Mouse (Mus musculus) T-cell, adult 66 days (primary cell): ENCODE data around the gene Nfs1. TPM values are rescaled to one million over a fixed set of nuclear protein-coding genes. Genes with fewer than 3 reads are reported as not detected.

Source experiments
- total RNA-seq, 2 experiments: library from RNA; stranded (reverse); gene quantifications; 3 replicates in 1 of 2; 4 replicates in 1 of 2; pipeline ENCODE4 v1.2.4; 2023

Nfs1 gene
- 10 to 100 TPM; 34.0 to 34.8 TPM for total RNA-seq

DNA sequence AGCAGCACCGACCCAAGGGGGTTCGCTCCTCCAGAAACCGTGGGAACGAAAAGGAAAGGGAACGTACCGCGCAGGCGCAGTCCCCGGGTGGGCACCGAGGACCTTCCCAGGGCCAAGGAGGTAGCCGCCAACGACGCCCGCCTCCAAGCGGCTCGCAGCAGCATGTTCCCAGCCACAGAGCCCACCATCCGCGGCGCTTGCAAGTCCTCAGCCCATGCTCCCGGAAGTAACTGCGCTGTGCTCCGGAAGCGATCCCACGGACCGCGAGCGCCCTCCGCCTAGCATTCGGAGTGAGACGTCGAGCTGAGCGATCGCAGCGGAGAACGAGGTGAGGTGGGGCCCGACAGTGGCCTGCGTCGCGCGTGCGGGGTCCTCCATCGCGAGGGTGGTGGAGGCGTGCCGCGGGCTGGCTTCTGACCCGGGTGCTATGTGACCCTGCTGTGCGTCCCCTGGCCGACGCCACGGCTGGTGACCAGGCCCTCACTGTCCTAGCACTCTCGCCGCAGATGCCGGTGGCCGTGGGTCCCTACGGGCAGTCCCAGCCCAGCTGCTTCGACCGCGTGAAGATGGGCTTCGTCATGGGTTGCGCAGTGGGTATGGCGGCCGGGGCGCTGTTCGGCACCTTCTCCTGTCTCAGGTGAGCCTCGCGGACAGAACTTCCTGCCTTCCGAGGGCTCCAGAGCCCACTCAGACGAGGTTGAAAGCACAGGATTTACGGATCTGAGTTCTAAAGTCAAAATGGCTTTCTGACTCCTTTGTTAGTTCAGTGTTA, at the start of gene Nfs1, which contains the start of gene Romo1:
TSS of gene Nfs1 (minus strand) at position 234 of the 772 bp plus-strand sequence.
TSS of gene Romo1 (plus strand) at position 87 of the 772 bp plus-strand sequence.

DNA sequence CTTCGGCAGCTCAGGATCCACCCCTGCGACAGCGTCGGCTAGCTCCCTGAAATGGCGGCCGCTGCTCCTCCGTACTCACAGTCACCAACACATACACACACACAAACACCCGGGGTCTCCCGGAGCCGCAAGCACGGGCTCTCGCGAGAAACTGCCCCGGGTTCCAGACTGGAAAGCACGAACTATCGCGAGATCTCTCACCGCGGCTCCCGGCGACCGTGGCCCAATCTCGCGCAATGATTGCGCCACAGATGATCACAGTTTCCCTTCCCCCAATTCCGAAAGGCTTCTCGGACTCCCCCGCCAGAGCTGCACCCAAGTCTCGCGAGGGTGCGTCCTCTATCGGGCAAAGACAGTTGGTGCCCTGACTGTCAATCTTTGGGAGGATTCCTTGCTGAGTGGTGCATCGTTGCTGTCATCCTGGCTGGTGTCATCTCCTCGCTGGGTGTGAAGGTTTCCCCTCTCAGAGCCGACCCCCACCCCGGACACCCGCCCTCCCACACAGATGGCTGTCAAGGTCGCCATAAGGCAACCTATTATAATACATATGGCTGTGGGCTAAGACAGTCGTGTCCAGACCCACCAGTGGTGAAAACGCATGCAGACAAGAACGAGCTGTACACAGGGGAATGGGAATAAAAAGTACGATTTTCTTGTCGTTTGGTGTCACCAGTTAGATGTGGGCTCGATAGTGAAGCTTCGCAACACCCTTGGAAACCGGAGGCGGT, 36.3 kb upstream of the Nfs1 start, which contains the start of gene Rbm39:
TSS of gene Rbm39 (minus strand) at position 145 of the 728 bp plus-strand sequence.

DNA sequence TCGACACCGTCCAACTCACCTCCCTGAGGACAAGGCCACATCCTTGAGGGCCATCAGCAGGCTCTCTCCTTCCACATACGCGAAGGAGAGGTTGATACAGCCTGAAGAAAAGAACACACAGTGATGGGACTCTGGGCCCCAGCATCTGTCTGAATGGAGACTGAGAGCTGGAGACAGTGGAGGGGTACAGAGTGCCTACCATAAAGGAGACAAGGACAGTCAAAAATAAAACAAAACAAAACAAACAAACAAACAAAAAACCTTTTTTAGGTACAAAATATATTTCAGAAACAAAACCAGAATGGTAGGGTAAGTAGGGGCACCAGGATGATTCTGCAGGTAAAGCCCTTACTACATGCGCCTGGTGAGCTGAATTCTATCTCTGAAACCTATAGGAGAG, 17.0 kb downstream of the Nfs1 start, which contains the start of gene Gm28036:
TSS of gene Gm28036 (minus strand) at position 101 of the 400 bp plus-strand sequence.

DNA sequence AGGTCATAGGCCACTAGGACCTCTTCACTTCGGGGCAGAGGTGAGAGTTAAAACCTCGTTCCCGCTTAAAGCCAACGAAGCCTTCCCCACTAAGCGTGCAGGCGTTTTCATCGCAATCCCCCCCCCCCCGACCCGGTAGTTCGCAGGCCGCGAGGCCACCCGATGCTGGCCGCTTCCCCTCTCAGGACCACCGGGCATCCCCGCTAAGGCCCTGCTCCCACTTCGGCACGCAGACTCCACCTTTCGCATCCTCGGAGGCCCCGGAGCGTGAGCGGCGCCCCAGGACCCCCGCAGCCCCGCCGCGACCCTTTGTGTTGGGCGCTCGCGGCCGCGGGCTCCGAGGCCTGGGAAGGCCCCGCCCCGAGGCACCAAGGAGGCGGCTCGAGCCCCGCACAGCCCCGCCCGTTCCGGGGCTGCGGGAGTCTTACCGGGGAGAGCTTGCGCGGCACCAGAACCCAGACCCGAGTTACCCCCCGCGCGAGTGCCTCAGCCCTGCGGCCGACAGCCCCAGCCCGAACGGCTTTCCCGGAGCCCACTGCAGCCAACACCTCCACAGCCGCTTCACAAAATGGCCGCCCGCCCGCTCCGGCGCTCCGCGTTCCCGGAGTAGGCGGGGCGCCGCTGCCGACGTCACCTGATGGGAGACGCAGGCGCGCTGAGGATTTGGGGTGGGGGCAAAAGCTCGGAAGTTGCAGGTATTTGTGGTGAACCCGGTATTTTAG, 32.5 kb downstream of the Nfs1 start, which contains the start of the genes Cpne1 and Rbm12:
TSS of gene Cpne1 (minus strand) at position 608 of the 722 bp plus-strand sequence.
TSS of gene Rbm12 (minus strand) at position 621 of the 722 bp plus-strand sequence.

Other genes with a start within 250 kb of the Nfs1 start
- gene Uqcc1, start 213.9 kb downstream of the Nfs1 start, total RNA-seq, result 10 to 100 TPM; 38.5 to 53.1 TPM
- gene Gm15557, start 203.5 kb downstream of the Nfs1 start, total RNA-seq, result not detected
- gene Gdf5, start 198.8 kb downstream of the Nfs1 start, total RNA-seq, result not detected
- gene Cep250, start 187.7 kb downstream of the Nfs1 start, total RNA-seq, result 10 to 100 TPM; 72.5 to 85.7 TPM
- gene 6430550D23Rik, start 136.2 kb downstream of the Nfs1 start, total RNA-seq, result 1 to 10 TPM; 1.2 to 2.3 TPM
- 10 to 100 TPM; 77.1 to 77.8 TPM for gene Ergic3, start 136.1 kb downstream of the Nfs1 start, total RNA-seq
- not detected for gene Fer1l4, start 91.2 kb downstream of the Nfs1 start, total RNA-seq
- gene Spag4, start 79.0 kb downstream of the Nfs1 start, total RNA-seq, result 1 to 10 TPM; 2.8 TPM
- 10 to 100 TPM; 63.4 to 91.1 TPM for gene Cpne1, start 32.2 kb downstream of the Nfs1 start, total RNA-seq
- 10 to 100 TPM; 40.3 to 43.1 TPM for gene Rbm12, start 32.2 kb downstream of the Nfs1 start, total RNA-seq
- gene Gm28036, start 17.1 kb downstream of the Nfs1 start, total RNA-seq, result 10 to 100 TPM; 22.9 to 23.5 TPM
- gene Romo1, start 147 bp downstream of the Nfs1 start, total RNA-seq, result 10 to 100 TPM; 42.3 to 77.1 TPM
- 1,000 to 10,000 TPM; 2,155 to 2,502 TPM for gene Rbm39, start 36.1 kb upstream of the Nfs1 start, total RNA-seq
- gene Phf20, start 52.3 kb upstream of the Nfs1 start, total RNA-seq, result 10 to 100 TPM; 56.2 to 75.8 TPM
- gene Cnbd2, start 168.1 kb upstream of the Nfs1 start, total RNA-seq, result 1 to 10 TPM; 5.6 to 6.3 TPM
- 100 to 1,000 TPM in 1 of 2 experiments, 10 to 100 TPM in 1; 95.5 to 108 TPM for gene Scand1, start 168.5 kb upstream of the Nfs1 start, total RNA-seq